Mouse (Mus musculus) embryonic fibroblast, embryonic 13.5 days (primary cell): ENCODE results near the gene Vezt.

ENCODE experiments used
- CTCF ChIP-seq: IDR thresholded peaks from 2 replicates; pipeline ENCODE4 v1.5.1; 2011; ENCODE audit warnings: mild to moderate bottlenecking, control low read depth, low read length, moderate library complexity, borderline replicate concordance; ENCODE audit not compliant: insufficient read depth
- POLR2A ChIP-seq: IDR thresholded peaks from 2 replicates; pipeline ENCODE4 v1.6.1; 2011; ENCODE audit warnings: low read depth, mild to moderate bottlenecking, control low read depth, low read length, moderate library complexity

GRCm38 (mm10) chr10:94047845-94048559, 12.4 kb upstream of the Vezt start:
- TF ChIP-seq POLR2A (no peak), CTCF (no peak)
